Mouse (Mus musculus): ENCODE results near the gene Ackr4. TPM values are rescaled to one million over a fixed set of nuclear protein-coding genes. Genes with fewer than 3 reads are reported as not detected.

Gene Ackr4
- polyA plus RNA-seq, 1 experiment from 2014 or later = 1.2 TPM

- WGBS = 56% methylated on average over 5 of the region's 5 CpGs
- no peaks in the 10 kb centered on the region for H3K36me3 ChIP-seq (ENCODE audit: control insufficient read depth, insufficient read depth, low read length)
- no peaks in the 10 kb centered on the region for H3K27me3 ChIP-seq (ENCODE audit: control insufficient read depth, insufficient read depth, low read depth, low read length)
- no peak overlapping the region for H3K27ac ChIP-seq (ENCODE audit: low read length)
- ATAC-seq (ENCODE audit: low read depth) = no peak
- peaks cover 3% of the 10 kb centered on the region; the same call in 1 of the 2 replicates for H3K4me1 ChIP-seq (replicated peaks; ENCODE audit: control insufficient read depth, insufficient read depth, low read length)
- H3K4me3 ChIP-seq (ENCODE audit: low read length) = no peak overlapping the region
- H3K4me2 ChIP-seq (ENCODE audit: low read depth, low read length) = no peak overlapping the region
- H3K9me3 ChIP-seq (ENCODE audit: control insufficient read depth, low read length) = no peaks in the 10 kb centered on the region
- H3K9ac ChIP-seq (ENCODE audit: low read length) = no peak overlapping the region
Observed at GRCm38 (mm10) chr9:104123101-104123500, 3.6 kb downstream of the Ackr4 start.

GRCm38 (mm10) chr9:104109151-104109550 is 17.6 kb downstream of the Ackr4 start:
- WGBS = 88% methylated on average over 5 of the region's 5 CpGs
- no peak for ATAC-seq (ENCODE audit: low read depth)

GRCm38 (mm10) chr9:104108571-104109143 is 18.1 kb downstream of the Ackr4 start:
- Histone ChIP-seq H3K9me3 (ENCODE audit: control insufficient read depth, low read length) (0 out of 2 replicates have a peak, but pooled peaks cover 3% of the 10 kb centered on the region), H3K36me3 (ENCODE audit: control insufficient read depth, insufficient read depth, low read length) (no peaks in the 10 kb centered on the region), H3K4me1 (replicated peaks; ENCODE audit: control insufficient read depth, insufficient read depth, low read length) (no peaks in the 10 kb centered on the region), H3K27me3 (ENCODE audit: control insufficient read depth, insufficient read depth, low read depth, low read length) (no peaks in the 10 kb centered on the region), H3K27ac (ENCODE audit: low read length) (no peak overlapping the region), H3K4me3 (ENCODE audit: low read length) (no peak overlapping the region), H3K9ac (ENCODE audit: low read length) (no peak overlapping the region), H3K4me2 (ENCODE audit: low read depth, low read length) (no peak overlapping the region)
- ATAC-seq (ENCODE audit: low read depth) = no peak
- 58% methylated on average over 2 of the region's 2 CpGs for WGBS

More at GRCm38 (mm10) chr9:104109151-104109550, 17.6 kb downstream of the Ackr4 start:
- no peaks in the 10 kb centered on the region for H3K4me1 ChIP-seq (replicated peaks; ENCODE audit: control insufficient read depth, insufficient read depth, low read length)
- no peak overlapping the region for H3K9ac ChIP-seq (ENCODE audit: low read length)
- no peaks in the 10 kb centered on the region for H3K27me3 ChIP-seq (ENCODE audit: control insufficient read depth, insufficient read depth, low read depth, low read length)
- H3K36me3 ChIP-seq (ENCODE audit: control insufficient read depth, insufficient read depth, low read length) = no peaks in the 10 kb centered on the region
- no peak overlapping the region for H3K4me2 ChIP-seq (ENCODE audit: low read depth, low read length)
- H3K4me3 ChIP-seq (ENCODE audit: low read length) = no peak overlapping the region
- H3K27ac ChIP-seq (ENCODE audit: low read length) = no peak overlapping the region
- 0 out of 2 replicates have a peak, but pooled peaks cover 3% of the 10 kb centered on the region for H3K9me3 ChIP-seq (ENCODE audit: control insufficient read depth, low read length)

- Histone ChIP-seq H3K9me3 (ENCODE audit: control insufficient read depth, low read length) (0 out of 2 replicates have a peak, but pooled peaks cover 3% of the 10 kb centered on the region), H3K4me2 (ENCODE audit: low read depth, low read length) (no peak overlapping the region), H3K9ac (ENCODE audit: low read length) (no peak overlapping the region), H3K4me3 (ENCODE audit: low read length) (no peak overlapping the region), H3K4me1 (replicated peaks; ENCODE audit: control insufficient read depth, insufficient read depth, low read length) (no peaks in the 10 kb centered on the region), H3K27ac (ENCODE audit: low read length) (no peak overlapping the region), H3K36me3 (ENCODE audit: control insufficient read depth, insufficient read depth, low read length) (no peaks in the 10 kb centered on the region), H3K27me3 (ENCODE audit: control insufficient read depth, insufficient read depth, low read depth, low read length) (no peaks in the 10 kb centered on the region)
- 27% methylated on average over 6 of the region's 6 CpGs for WGBS
- no peak for ATAC-seq (ENCODE audit: low read depth)
Observed at GRCm38 (mm10) chr9:104107482-104107881, 19.3 kb downstream of the Ackr4 start.

GRCm38 (mm10) chr9:104106930-104107329 is 19.8 kb downstream of the Ackr4 start:
- Histone ChIP-seq H3K4me1 (replicated peaks; ENCODE audit: control insufficient read depth, insufficient read depth, low read length) (no peaks in the 10 kb centered on the region), H3K27me3 (ENCODE audit: control insufficient read depth, insufficient read depth, low read depth, low read length) (no peaks in the 10 kb centered on the region), H3K4me2 (ENCODE audit: low read depth, low read length) (no peak overlapping the region), H3K9ac (ENCODE audit: low read length) (no peak overlapping the region), H3K9me3 (ENCODE audit: control insufficient read depth, low read length) (0 out of 2 replicates have a peak, but pooled peaks cover 3% of the 10 kb centered on the region), H3K36me3 (ENCODE audit: control insufficient read depth, insufficient read depth, low read length) (no peaks in the 10 kb centered on the region), H3K4me3 (ENCODE audit: low read length) (no peak overlapping the region), H3K27ac (ENCODE audit: low read length) (no peak overlapping the region)
- ATAC-seq (ENCODE audit: low read depth) = no peak
- 60% methylated on average over 9 of the region's 9 CpGs for WGBS

GRCm38 (mm10) chr9:104104986-104105385 is 21.7 kb downstream of the Ackr4 start:
- Histone ChIP-seq H3K27ac (ENCODE audit: low read length) (no peak overlapping the region), H3K4me3 (ENCODE audit: low read length) (no peak overlapping the region), H3K27me3 (ENCODE audit: control insufficient read depth, insufficient read depth, low read depth, low read length) (no peaks in the 10 kb centered on the region), H3K36me3 (ENCODE audit: control insufficient read depth, insufficient read depth, low read length) (no peaks in the 10 kb centered on the region), H3K9ac (ENCODE audit: low read length) (no peak overlapping the region), H3K4me1 (replicated peaks; ENCODE audit: control insufficient read depth, insufficient read depth, low read length) (no peaks in the 10 kb centered on the region), H3K4me2 (ENCODE audit: low read depth, low read length) (no peak overlapping the region), H3K9me3 (ENCODE audit: control insufficient read depth, low read length) (no peaks in the 10 kb centered on the region)
- ATAC-seq (ENCODE audit: low read depth) = no peak
- 88% methylated on average over 2 of the region's 2 CpGs for WGBS

- Histone ChIP-seq H3K27me3 (ENCODE audit: control insufficient read depth, insufficient read depth, low read depth, low read length) (no peaks in the 10 kb centered on the region), H3K4me2 (ENCODE audit: low read depth, low read length) (no peak overlapping the region), H3K9me3 (ENCODE audit: control insufficient read depth, low read length) (no peaks in the 10 kb centered on the region), H3K27ac (ENCODE audit: low read length) (no peak overlapping the region), H3K36me3 (ENCODE audit: control insufficient read depth, insufficient read depth, low read length) (no peaks in the 10 kb centered on the region), H3K9ac (ENCODE audit: low read length) (no peak overlapping the region), H3K4me1 (replicated peaks; ENCODE audit: control insufficient read depth, insufficient read depth, low read length) (no peaks in the 10 kb centered on the region), H3K4me3 (ENCODE audit: low read length) (no peak overlapping the region)
- 56% methylated on average over 2 of the region's 2 CpGs for WGBS
- ATAC-seq (ENCODE audit: low read depth) = no peak
Observed at GRCm38 (mm10) chr9:104102901-104103300, 23.8 kb downstream of the Ackr4 start.

GRCm38 (mm10) chr9:104102301-104102700 is 24.4 kb downstream of the Ackr4 start:
- no peaks in the 10 kb centered on the region for H3K36me3 ChIP-seq (ENCODE audit: control insufficient read depth, insufficient read depth, low read length)
- ATAC-seq (ENCODE audit: low read depth) = no peak
- no peak overlapping the region for H3K4me2 ChIP-seq (ENCODE audit: low read depth, low read length)
- no peaks in the 10 kb centered on the region for H3K9me3 ChIP-seq (ENCODE audit: control insufficient read depth, low read length)
- no peaks in the 10 kb centered on the region for H3K27me3 ChIP-seq (ENCODE audit: control insufficient read depth, insufficient read depth, low read depth, low read length)
- no peak overlapping the region for H3K4me3 ChIP-seq (ENCODE audit: low read length)
- 39% methylated on average over 6 of the region's 6 CpGs for WGBS
- H3K9ac ChIP-seq (ENCODE audit: low read length) = no peak overlapping the region
- H3K4me1 ChIP-seq (replicated peaks; ENCODE audit: control insufficient read depth, insufficient read depth, low read length) = no peaks in the 10 kb centered on the region
- no peak overlapping the region for H3K27ac ChIP-seq (ENCODE audit: low read length)

- ATAC-seq (ENCODE audit: low read depth) = no peak
- no peak overlapping the region for H3K9ac ChIP-seq (ENCODE audit: low read length)
- 58% methylated on average over 3 of the region's 3 CpGs for WGBS
- H3K4me1 ChIP-seq (replicated peaks; ENCODE audit: control insufficient read depth, insufficient read depth, low read length) = no peaks in the 10 kb centered on the region
- no peaks in the 10 kb centered on the region for H3K9me3 ChIP-seq (ENCODE audit: control insufficient read depth, low read length)
- H3K27me3 ChIP-seq (ENCODE audit: control insufficient read depth, insufficient read depth, low read depth, low read length) = no peaks in the 10 kb centered on the region
- no peak overlapping the region for H3K4me2 ChIP-seq (ENCODE audit: low read depth, low read length)
- no peak overlapping the region for H3K4me3 ChIP-seq (ENCODE audit: low read length)
- no peaks in the 10 kb centered on the region for H3K36me3 ChIP-seq (ENCODE audit: control insufficient read depth, insufficient read depth, low read length)
- no peak overlapping the region for H3K27ac ChIP-seq (ENCODE audit: low read length)
Observed at GRCm38 (mm10) chr9:104101458-104101857, 25.3 kb downstream of the Ackr4 start.

GRCm38 (mm10) chr9:104100822-104101221 is 25.9 kb downstream of the Ackr4 start:
- H3K27me3 ChIP-seq (ENCODE audit: control insufficient read depth, insufficient read depth, low read depth, low read length) = no peaks in the 10 kb centered on the region
- H3K36me3 ChIP-seq (ENCODE audit: control insufficient read depth, insufficient read depth, low read length) = no peaks in the 10 kb centered on the region
- WGBS = 59% methylated on average over 7 of the region's 7 CpGs
- ATAC-seq (ENCODE audit: low read depth) = no peak
- H3K9me3 ChIP-seq (ENCODE audit: control insufficient read depth, low read length) = no peaks in the 10 kb centered on the region
- no peaks in the 10 kb centered on the region for H3K4me1 ChIP-seq (replicated peaks; ENCODE audit: control insufficient read depth, insufficient read depth, low read length)
- no peak overlapping the region for H3K4me3 ChIP-seq (ENCODE audit: low read length)
- H3K9ac ChIP-seq (ENCODE audit: low read length) = no peak overlapping the region
- H3K4me2 ChIP-seq (ENCODE audit: low read depth, low read length) = no peak overlapping the region
- H3K27ac ChIP-seq (ENCODE audit: low read length) = no peak overlapping the region

Measured in lung, embryonic 16.5 days (tissue).